In genomic region chr7:125972776-125973175, GRCm38 (mm10) we compare ENCODE assay signal across 12 mouse cellular contexts.
DNase-seq lines count a peak whose midpoint lies in the region; ATAC-seq and TF ChIP-seq lines count a peak whose summit lies in the region.
"Had no signal": no experiment of that assay in that cellular context is flagged by ENCODE, and none has a peak within 500 bp of the region (broad histone marks: within the 10 kb centered on the region; RNA-seq: fewer than 3 reads in every experiment).

No protein-coding gene starts in this region.

- 63% methylated on average over 6 of the region's 6 CpGs for WGBS in hindbrain, embryonic 13.5 days
- WGBS in hindbrain, postnatal 0 days: 40% methylated on average over 6 of the region's 6 CpGs
- 69% methylated on average over 6 of the region's 6 CpGs for WGBS in heart, embryonic 11.5 days (ENCODE audit: insufficient replicate concordance)
- 48% methylated on average over 6 of the region's 6 CpGs for WGBS in neural tube, embryonic 15.5 days

- H3K9me3 ChIP-seq in hindbrain, embryonic 13.5 days: no peaks in the 10 kb centered on the region
- no peaks in the 10 kb centered on the region for H3K9me3 ChIP-seq in hindbrain, postnatal 0 days (ENCODE audit: low read length)
- no peaks in the 10 kb centered on the region for H3K9me3 ChIP-seq in heart, embryonic 11.5 days (replicated peaks; ENCODE audit: control insufficient read depth, low read length)
- no peaks in the 10 kb centered on the region for H3K9me3 ChIP-seq in neural tube, embryonic 15.5 days (replicated peaks)

- no peak for DNase-seq in hindbrain, postnatal 0 days (ENCODE audit: low spot score)
- peak; percentile 20 for DNase-seq in heart, postnatal 4 days
- DNase-seq in cerebellum, adult 9-10 months: no peak
- DNase-seq in kidney, adult 8-10 months: no peak
- DNase-seq: adrenal gland, adult 8-10 months; kidney, adult 18-20 months; lung, adult 18-20 months; thymus, postnatal 36 days had no signal

- no peak for TF ChIP-seq CTCF in hindbrain, postnatal 0 days (IDR thresholded peaks at IDR 0.05; ENCODE audit: low read depth)

- peaks cover 17% of the 10 kb centered on the region for H3K4me1 ChIP-seq in hindbrain, embryonic 13.5 days (replicated peaks)
- H3K4me1 ChIP-seq in hindbrain, postnatal 0 days (ENCODE audit: insufficient read depth, low read length): no peaks in the 10 kb centered on the region
- H3K4me1 ChIP-seq in heart, embryonic 11.5 days (ENCODE audit: control insufficient read depth, insufficient read depth, low read length): peaks cover 31% of the 10 kb centered on the region
- peaks cover 17% of the 10 kb centered on the region for H3K4me1 ChIP-seq in neural tube, embryonic 15.5 days
- H3K4me1 ChIP-seq: megakaryocyte, embryonic 14.5 days had no signal

- no peak overlapping the region for H3K27ac ChIP-seq in hindbrain, embryonic 13.5 days
- no peak overlapping the region for H3K27ac ChIP-seq in hindbrain, postnatal 0 days
- peak overlapping the region; percentile 43 for H3K27ac ChIP-seq in heart, embryonic 11.5 days (ENCODE audit: low read depth, low read length)
- peak overlapping the region; percentile 52 for H3K27ac ChIP-seq in neural tube, embryonic 15.5 days (replicated peaks)

- no peak overlapping the region for H3K4me2 ChIP-seq in hindbrain, embryonic 13.5 days
- no peak overlapping the region for H3K4me2 ChIP-seq in hindbrain, postnatal 0 days (ENCODE audit: low read depth, low read length)
- no peak overlapping the region for H3K4me2 ChIP-seq in heart, embryonic 11.5 days
- no peak overlapping the region for H3K4me2 ChIP-seq in neural tube, embryonic 15.5 days

- no peak overlapping the region for H3K4me3 ChIP-seq in hindbrain, embryonic 13.5 days
- H3K4me3 ChIP-seq in hindbrain, postnatal 0 days (ENCODE audit: low read length): no peak overlapping the region
- H3K4me3 ChIP-seq in heart, embryonic 11.5 days (ENCODE audit: low read depth, low read length): no peak overlapping the region
- no peak overlapping the region for H3K4me3 ChIP-seq in neural tube, embryonic 15.5 days (replicated peaks)
- H3K4me3 ChIP-seq: megakaryocyte, embryonic 14.5 days had no signal

- H3K36me3 ChIP-seq in hindbrain, embryonic 13.5 days: no peaks in the 10 kb centered on the region
- H3K36me3 ChIP-seq in hindbrain, postnatal 0 days (ENCODE audit: insufficient read depth, low read length): no peaks in the 10 kb centered on the region
- no peaks in the 10 kb centered on the region for H3K36me3 ChIP-seq in heart, embryonic 11.5 days (ENCODE audit: control insufficient read depth, insufficient read depth, low read length)
- H3K36me3 ChIP-seq in neural tube, embryonic 15.5 days: no peaks in the 10 kb centered on the region

- no peak for ATAC-seq in hindbrain, embryonic 13.5 days (ENCODE audit: low FRiP score)
- ATAC-seq in hindbrain, postnatal 0 days: no peak
- ATAC-seq in heart, embryonic 11.5 days (replicated peaks; ENCODE audit: insufficient number of reproducible peaks, low FRiP score, low TSS enrichment): no peak
- no peak for ATAC-seq in neural tube, embryonic 15.5 days (ENCODE audit: low FRiP score)

- H3K9ac ChIP-seq in hindbrain, embryonic 13.5 days: 0 out of 2 replicates have a peak overlapping the region, but pooled peaks have one; percentile 24
- H3K9ac ChIP-seq in hindbrain, postnatal 0 days (replicated peaks; ENCODE audit: low read length): no peak overlapping the region
- H3K9ac ChIP-seq in heart, embryonic 11.5 days (ENCODE audit: low read depth, low read length): no peak overlapping the region
- H3K9ac ChIP-seq in neural tube, embryonic 15.5 days (replicated peaks): no peak overlapping the region

- no peaks in the 10 kb centered on the region for H3K27me3 ChIP-seq in hindbrain, embryonic 13.5 days
- H3K27me3 ChIP-seq in hindbrain, postnatal 0 days (ENCODE audit: insufficient read depth, low read length): no peaks in the 10 kb centered on the region
- H3K27me3 ChIP-seq in heart, embryonic 11.5 days (ENCODE audit: control insufficient read depth, insufficient read depth, low read length): no peaks in the 10 kb centered on the region
- no peaks in the 10 kb centered on the region for H3K27me3 ChIP-seq in neural tube, embryonic 15.5 days (replicated peaks)

Comparison
In these comparisons a context has a peak if more than half of its experiments do, and no peak if none do; other contexts are left out.
1. H3K27ac ChIP-seq: peak in heart, embryonic 11.5 days (single experiment) and neural tube, embryonic 15.5 days (single experiment); none in hindbrain, embryonic 13.5 days (single experiment) and hindbrain, postnatal 0 days (single experiment).